Mouse (Mus musculus) liver, adult 2 months (tissue): ENCODE data around the gene Taf4.

ENCODE experiments used
- CTCF ChIP-seq: fragments of 200-500 bp; IDR thresholded peaks from 2 replicates; pipeline ENCODE4 v1.5.1; 2011; ENCODE audit warnings: low read depth, low read length, control low read depth
- POLR2A ChIP-seq: fragments of 200-500 bp; IDR thresholded peaks from 2 replicates; pipeline ENCODE4 v1.6.1; 2011; ENCODE audit warnings: low read length, control low read depth; ENCODE audit not compliant: insufficient read depth; ENCODE audit errors: extremely low read depth

DNA sequence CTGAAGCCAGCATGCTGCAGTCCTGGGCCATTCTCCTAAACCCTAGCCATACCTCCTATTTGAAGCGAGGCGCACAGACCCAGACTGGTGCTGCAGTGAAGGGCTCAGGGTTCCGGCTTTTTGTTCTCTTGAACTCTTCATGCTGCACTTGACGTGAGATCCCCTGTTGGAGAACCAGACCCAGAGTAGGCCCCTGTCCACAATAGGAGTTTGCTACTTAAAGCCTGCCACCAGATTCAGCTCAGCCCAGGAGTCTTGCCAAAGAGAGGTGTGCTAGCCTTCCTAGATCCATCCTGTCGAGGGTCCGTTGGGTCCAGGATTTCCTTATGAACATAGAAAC lies 49.4 kb upstream of the Taf4 start:
- TF ChIP-seq POLR2A (no peak), CTCF (no peak)
